ENCODE assay signal across 8 mouse cellular contexts in genomic region chr14:20479291-20480194, GRCm38 (mm10). TPM values are rescaled to one million over a fixed set of nuclear protein-coding genes. Genes with fewer than 3 reads are reported as not detected.
DNase-seq lines count a peak whose midpoint lies in the region; ATAC-seq and TF ChIP-seq lines count a peak whose summit lies in the region.

Anxa7 (minus strand) TSS chr14:20480133.

- peaks cover 7% of the 10 kb centered on the region; the same call in 1 of the 2 replicates for H3K36me3 ChIP-seq in embryonic facial prominence, embryonic 15.5 days
- 0 out of 2 replicates have a peak, but pooled peaks cover 3% of the 10 kb centered on the region for H3K36me3 ChIP-seq in kidney, embryonic 14.5 days (ENCODE audit: control insufficient read depth, insufficient read depth, low read length)
- peaks cover 8% of the 10 kb centered on the region for H3K36me3 ChIP-seq in limb, embryonic 15.5 days

- peak; percentile 1; the same call in 1 of the 2 replicates for TF ChIP-seq CTCF in bone marrow, adult 2 months (IDR thresholded peaks at IDR 0.05; ENCODE audit: control insufficient read depth, insufficient read depth, low read length)

- peak within 1 kb of the TSS; percentile 74 for H3K4me2 ChIP-seq in embryonic facial prominence, embryonic 15.5 days (replicated peaks)
- H3K4me2 ChIP-seq in kidney, embryonic 14.5 days (replicated peaks; ENCODE audit: low read depth, low read length), result peak within 1 kb of the TSS; percentile 72
- peak within 1 kb of the TSS; percentile 60 for H3K4me2 ChIP-seq in limb, embryonic 15.5 days

- peak; percentile 74 for DNase-seq in 416B (ENCODE audit: low read depth)
- DNase-seq in heart, adult 8-10 months (ENCODE audit: low spot score), result peak; percentile 79
- DNase-seq in spleen, postnatal 4 days (ENCODE audit: low spot score in 2 of 2), result peak; percentile 74 to 86

- peak within 1 kb of the TSS; percentile 84 for H3K27ac ChIP-seq in bone marrow, adult 2 months (ENCODE audit: control insufficient read depth, insufficient read depth, low read depth, low read length, poor library complexity)
- peak within 1 kb of the TSS; percentile 80 for H3K27ac ChIP-seq in embryonic facial prominence, embryonic 15.5 days (replicated peaks)
- no peak within 1 kb of the TSS for H3K27ac ChIP-seq in kidney, embryonic 14.5 days (ENCODE audit: low read depth, low read length)
- H3K27ac ChIP-seq in limb, embryonic 15.5 days, result peak within 1 kb of the TSS; percentile 77

- no peaks in the 10 kb centered on the region; the same call in 1 of the 2 replicates for H3K4me1 ChIP-seq in bone marrow, adult 2 months (ENCODE audit: control insufficient read depth, insufficient read depth, low read length)
- peaks cover 18% of the 10 kb centered on the region; the same call in 1 of the 2 replicates for H3K4me1 ChIP-seq in embryonic facial prominence, embryonic 15.5 days
- H3K4me1 ChIP-seq in kidney, embryonic 14.5 days (ENCODE audit: control insufficient read depth, insufficient read depth, low read length), result peaks cover 12% of the 10 kb centered on the region; the same call in 1 of the 2 replicates
- H3K4me1 ChIP-seq in limb, embryonic 15.5 days, result peaks cover 9% of the 10 kb centered on the region

- peak within 1 kb of the TSS; percentile 53 for H3K9ac ChIP-seq in embryonic facial prominence, embryonic 15.5 days
- H3K9ac ChIP-seq in kidney, embryonic 14.5 days (ENCODE audit: low read depth, low read length), result peak within 1 kb of the TSS; percentile 75
- peak within 1 kb of the TSS; percentile 66 for H3K9ac ChIP-seq in limb, embryonic 15.5 days

- peak within 1 kb of the TSS; percentile 98 for H3K4me3 ChIP-seq in bone marrow, adult 2 months (replicated peaks; ENCODE audit: control insufficient read depth, low read depth, low read length)
- H3K4me3 ChIP-seq in embryonic facial prominence, embryonic 15.5 days (replicated peaks), result peak within 1 kb of the TSS; percentile 76
- H3K4me3 ChIP-seq in kidney, embryonic 14.5 days (ENCODE audit: low read length), result peak within 1 kb of the TSS; percentile 79
- H3K4me3 ChIP-seq in limb, embryonic 15.5 days, result peak within 1 kb of the TSS; percentile 77

- ATAC-seq in embryonic facial prominence, embryonic 15.5 days (ENCODE audit: insufficient number of reproducible peaks, low FRiP score, low TSS enrichment, low read depth), result peak; percentile 89
- peak; percentile 90 for ATAC-seq in kidney, embryonic 14.5 days (ENCODE audit: low FRiP score, low TSS enrichment)
- peak; percentile 85 for ATAC-seq in limb, embryonic 15.5 days (ENCODE audit: insufficient number of reproducible peaks, low FRiP score, low TSS enrichment, low read depth)
- ATAC-seq in monocyte, adult 5-6 weeks (replicated peaks; ENCODE audit: insufficient number of reproducible peaks, low FRiP score, low TSS enrichment, poor library complexity, severe bottlenecking), result peak; percentile 52; the same call in 1 of the 2 replicates

- no peaks in the 10 kb centered on the region for H3K27me3 ChIP-seq in embryonic facial prominence, embryonic 15.5 days
- no peaks in the 10 kb centered on the region for H3K27me3 ChIP-seq in kidney, embryonic 14.5 days (ENCODE audit: control insufficient read depth, insufficient read depth, low read length)
- no peaks in the 10 kb centered on the region for H3K27me3 ChIP-seq in limb, embryonic 15.5 days

- no peaks in the 10 kb centered on the region for H3K9me3 ChIP-seq in embryonic facial prominence, embryonic 15.5 days (replicated peaks)
- no peaks in the 10 kb centered on the region for H3K9me3 ChIP-seq in kidney, embryonic 14.5 days (ENCODE audit: control insufficient read depth, low read length)
- H3K9me3 ChIP-seq in limb, embryonic 15.5 days, result no peaks in the 10 kb centered on the region

- TF ChIP-seq POLR2A in bone marrow, adult 2 months (IDR thresholded peaks at IDR 0.05; ENCODE audit: borderline replicate concordance, control insufficient read depth, low read depth, low read length), result peak; percentile 73

- under 1% methylated on average over 48 of the region's 48 CpGs for WGBS in bone marrow, adult 2 months
- WGBS in embryonic facial prominence, embryonic 15.5 days, result under 1% methylated on average over 48 of the region's 48 CpGs
- WGBS in kidney, embryonic 14.5 days, result 1% methylated on average over 48 of the region's 48 CpGs
- WGBS in limb, embryonic 15.5 days, result under 1% methylated on average over 48 of the region's 48 CpGs

RNA-seq across cellular contexts. Expression of gene Anxa7, which starts in this region (rescaled TPM):
- 28.3 and 34.6 TPM in 2 replicates for polyA plus RNA-seq in bone marrow, adult 2 months (2011; ENCODE audit: insufficient read depth, insufficient read length, low replicate concordance, missing spikeins)
- 56.4 and 61.7 TPM in 2 replicates for polyA plus RNA-seq in embryonic facial prominence, embryonic 15.5 days (2015; fragmentation: Nextera tagmentation; extraction: Ambion mirVana)
- total RNA-seq in heart, adult 8-10 months (2022), result 10 to 100 TPM; 49.3 to 61.6 (median 56.0) TPM
- 29.4 and 33.7 TPM in 2 replicates for polyA plus RNA-seq in kidney, embryonic 14.5 days (2014; fragmentation: Nextera tagmentation; extraction: Ambion mirVana)
- polyA plus RNA-seq in limb, embryonic 15.5 days (2015; fragmentation: Nextera tagmentation; extraction: Ambion mirVana), result 59.7 and 62.9 TPM in 2 replicates
- total RNA-seq in monocyte, adult 5-6 weeks (2017), result 70.7 to 97.0 TPM (median 87.2 TPM) in 3 replicates
